Mouse (Mus musculus) hindbrain, embryonic 11.5 days (tissue): ENCODE results near the gene Lta. TPM values are rescaled to one million over a fixed set of nuclear protein-coding genes. Genes with fewer than 3 reads are reported as not detected.

Experiments
- ATAC-seq: fragments of 200-750 bp; cut with Nextera tagmentation; 2 replicates; pipeline ENCODE4 v1.8.0; 2017; ENCODE audit warnings: mild to moderate bottlenecking, moderate TSS enrichment, moderate library complexity; ENCODE audit not compliant: low FRiP score
- DNase-seq: peaks from one replicate; pipeline ENCODE4 v3.0.0-alpha.2; 2015; ENCODE audit warnings: low spot score
- H3K27ac ChIP-seq: fragments of 300-500 bp; sonication (generic); 2 replicates; pipeline ENCODE4 v1.5.1; 2014; ENCODE audit warnings: mild to moderate bottlenecking, low read depth, low read length
- H3K27me3 ChIP-seq: fragments of 300-500 bp; sonication (generic); 2 replicates; pipeline ENCODE4 v1.6.1; 2014; ENCODE audit warnings: mild to moderate bottlenecking, low read length, moderate library complexity, mixed read lengths; ENCODE audit not compliant: control insufficient read depth, insufficient read depth
- H3K36me3 ChIP-seq: fragments of 300-500 bp; sonication (generic); 2 replicates; pipeline ENCODE4 v1.6.1; 2014; ENCODE audit warnings: mild to moderate bottlenecking, low read length, moderate library complexity, mixed read lengths; ENCODE audit not compliant: control insufficient read depth, insufficient read depth
- H3K4me1 ChIP-seq: fragments of 300-500 bp; sonication (generic); replicated peaks from 2 replicates; pipeline ENCODE4 v1.6.1; 2014; ENCODE audit warnings: low read length, mixed read lengths; ENCODE audit not compliant: control insufficient read depth, insufficient read depth
- H3K4me2 ChIP-seq: fragments of 300-500 bp; sonication (generic); replicated peaks from 2 replicates; pipeline ENCODE4 v1.6.1; 2014; ENCODE audit warnings: mild to moderate bottlenecking, low read depth, low read length
- H3K4me3 ChIP-seq: fragments of 300-500 bp; sonication (generic); 2 replicates; pipeline ENCODE4 v1.5.1; 2014; ENCODE audit warnings: low read depth, low read length
- H3K9ac ChIP-seq: fragments of 300-500 bp; sonication (generic); 2 replicates; pipeline ENCODE4 v1.6.1; 2014; ENCODE audit warnings: low read depth, low read length
- H3K9me3 ChIP-seq: fragments of 300-500 bp; sonication (generic); 2 replicates; pipeline ENCODE4 v1.6.1; 2016; ENCODE audit warnings: low read length; ENCODE audit not compliant: control insufficient read depth
- WGBS: fragments of 180-500 bp; shearing (Covaris S2); extraction: QIAGEN DNeasy Blood & Tissue Kit; methylation state at CpG from one replicate; pipeline ENCODE4 v1.1.7; 2014; 5-methylcytosine and 5-hydroxymethylcytosine counted together
- polyA plus RNA-seq: library from polyadenylated mRNA; unstranded; fragments of >200 nt; fragmentation: Nextera tagmentation; extraction: Ambion mirVana; gene quantifications from 2 replicates; pipeline ENCODE4 v1.2.1, GENCODE M21; 2014

Lta gene
- polyA plus RNA-seq, 1 experiment from 2014 or later: not detected

DNA sequence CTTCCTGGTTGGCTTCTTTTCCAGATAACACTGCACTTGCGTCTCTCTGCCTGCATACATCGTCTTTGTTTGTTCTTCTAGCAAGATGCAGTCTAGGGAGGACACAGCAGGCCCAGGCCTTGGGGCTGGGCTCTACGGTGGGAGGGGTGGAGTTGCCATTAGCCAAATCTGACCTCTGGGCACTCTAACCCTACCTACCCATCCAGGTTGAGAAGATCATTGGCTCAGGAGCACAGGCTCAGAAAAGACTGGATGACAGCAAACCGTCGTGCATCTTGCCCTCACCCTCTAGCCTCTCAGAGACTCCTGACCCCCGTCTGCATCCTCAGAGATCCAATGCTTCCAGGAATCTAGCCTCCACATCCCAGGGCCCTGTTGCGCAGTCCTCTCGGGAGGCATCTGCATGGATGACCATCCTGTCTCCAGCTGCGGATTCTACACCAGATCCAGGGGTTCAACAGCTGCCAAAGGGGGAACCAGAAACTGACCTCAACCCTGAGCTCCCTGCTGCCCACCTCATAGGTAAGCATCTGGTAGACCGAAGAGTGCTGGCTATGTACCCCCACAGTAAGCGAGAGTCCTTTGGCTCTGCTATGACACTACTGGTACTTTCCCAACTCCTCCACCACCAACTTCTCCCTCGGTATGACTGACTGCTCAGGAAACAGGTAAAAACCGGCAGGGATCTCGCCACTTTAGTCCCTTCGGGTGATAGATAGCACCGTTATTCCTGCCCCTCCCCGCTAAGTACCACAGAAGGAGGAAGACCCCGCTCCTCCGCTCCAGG lies 10.1 kb downstream of the Lta start:
- DNase-seq: no peak
- H3K27me3 ChIP-seq: peaks cover 28% of the 10 kb centered on the region
- peaks cover 2% of the 10 kb centered on the region; the same call in 1 of the 2 replicates for H3K4me1 ChIP-seq

DNA sequence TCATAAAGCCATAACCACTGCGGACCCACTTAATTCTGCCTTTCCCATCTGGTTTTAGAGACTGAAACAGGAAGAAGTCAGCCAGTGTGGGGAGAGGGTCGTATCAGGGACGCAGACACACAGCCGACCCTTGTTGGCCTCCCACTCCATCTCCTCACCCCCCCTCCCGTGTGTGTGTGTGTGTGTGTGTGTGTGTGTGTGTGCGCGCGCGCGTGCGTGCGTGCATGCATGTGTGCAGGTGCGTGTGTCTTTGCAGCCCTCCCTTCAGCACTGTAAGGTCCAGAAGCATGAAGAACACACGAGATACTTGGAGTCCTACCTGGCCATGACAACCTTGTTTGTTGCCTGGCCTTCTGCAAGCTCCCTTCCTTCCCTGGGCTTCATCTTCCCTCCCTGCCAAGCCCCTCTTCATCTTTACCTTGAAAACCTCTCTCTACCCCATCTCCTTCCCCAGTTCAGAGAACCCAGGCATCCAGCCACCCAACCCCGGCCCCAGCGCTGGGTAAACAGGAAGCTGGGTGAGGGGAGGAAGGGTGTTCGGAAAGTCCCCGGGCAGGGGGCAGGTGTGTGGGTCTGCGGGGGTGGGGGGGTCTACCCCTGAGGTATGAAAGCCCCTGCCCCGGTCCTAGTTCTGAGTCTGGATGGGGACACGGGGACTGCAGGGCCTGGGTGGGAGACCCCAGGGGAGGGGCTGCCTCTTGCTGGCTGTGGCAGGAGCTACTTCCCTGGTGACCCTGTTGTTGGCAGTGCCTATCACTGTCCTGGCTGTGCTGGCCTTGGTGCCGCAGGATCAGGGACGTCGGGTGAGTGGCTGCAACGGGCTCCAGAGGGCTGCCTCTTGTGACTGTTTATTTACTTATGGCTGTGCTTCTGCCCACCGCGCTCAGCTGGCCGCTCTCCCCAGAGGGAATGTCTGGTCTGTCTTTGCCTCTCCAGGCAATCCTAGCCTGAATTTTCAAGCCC lies 11.0 kb downstream of the Lta start, which contains the start of gene Ltb:
TSS of gene Ltb (plus strand) at position 559 of the 963 bp plus-strand sequence.
- Histone ChIP-seq H3K9me3 (no peaks in the 10 kb centered on the region), H3K4me1 (peaks cover 2% of the 10 kb centered on the region; the same call in 1 of the 2 replicates), H3K9ac (no peak within 1 kb of the TSS), H3K36me3 (no peaks in the 10 kb centered on the region), H3K4me3 (no peak within 1 kb of the TSS), H3K27ac (no peak within 1 kb of the TSS), H3K4me2 (peak within 1 kb of the TSS; percentile 59; the same call in 1 of the 2 replicates), H3K27me3 (peaks cover 28% of the 10 kb centered on the region)
- ATAC-seq (no peak), DNase-seq (peak; percentile 11)
- WGBS: 58% methylated on average over 23 of the region's 28 CpGs

More for the DNA sequence above, 10.1 kb downstream of the Lta start:
- Histone ChIP-seq H3K4me3 (peak overlapping the region; percentile 38), H3K36me3 (no peaks in the 10 kb centered on the region), H3K4me2 (peak overlapping the region; percentile 59), H3K9me3 (no peaks in the 10 kb centered on the region), H3K9ac (peak overlapping the region; percentile 27; the same call in 1 of the 2 replicates), H3K27ac (no peak overlapping the region)
- no peak for ATAC-seq
- 43% methylated on average over 19 of the region's 19 CpGs for WGBS

DNA sequence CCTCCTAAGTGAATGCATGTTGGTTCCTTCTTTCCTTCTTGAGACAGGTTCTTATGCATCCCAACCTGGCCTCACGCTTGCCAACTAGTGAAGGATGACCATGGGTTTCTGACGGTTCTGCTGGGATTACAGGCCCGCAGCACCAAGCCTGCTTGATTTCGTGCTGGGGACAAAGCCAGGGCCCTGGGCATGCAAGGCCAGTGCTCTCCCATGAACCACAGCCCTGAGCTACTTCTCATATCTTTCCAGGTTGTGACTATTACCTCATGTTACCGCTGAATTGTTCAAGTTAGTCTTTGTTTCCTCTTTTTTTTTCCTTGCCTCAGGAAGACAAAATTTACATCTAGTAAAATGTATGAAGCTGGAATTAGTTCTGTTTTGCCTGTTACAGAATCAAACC lies 12.2 kb downstream of the Lta start:
- WGBS: 85% methylated on average over 5 of the region's 5 CpGs
- no peak overlapping the region for H3K4me2 ChIP-seq
- H3K9me3 ChIP-seq: no peaks in the 10 kb centered on the region
- no peaks in the 10 kb centered on the region for H3K36me3 ChIP-seq
- H3K27ac ChIP-seq: no peak overlapping the region
- ATAC-seq (no peak), DNase-seq (no peak)
- peaks cover 24% of the 10 kb centered on the region for H3K27me3 ChIP-seq
- H3K4me1 ChIP-seq: peaks cover 2% of the 10 kb centered on the region; the same call in 1 of the 2 replicates
- H3K9ac ChIP-seq: no peak overlapping the region
- no peak overlapping the region for H3K4me3 ChIP-seq

DNA sequence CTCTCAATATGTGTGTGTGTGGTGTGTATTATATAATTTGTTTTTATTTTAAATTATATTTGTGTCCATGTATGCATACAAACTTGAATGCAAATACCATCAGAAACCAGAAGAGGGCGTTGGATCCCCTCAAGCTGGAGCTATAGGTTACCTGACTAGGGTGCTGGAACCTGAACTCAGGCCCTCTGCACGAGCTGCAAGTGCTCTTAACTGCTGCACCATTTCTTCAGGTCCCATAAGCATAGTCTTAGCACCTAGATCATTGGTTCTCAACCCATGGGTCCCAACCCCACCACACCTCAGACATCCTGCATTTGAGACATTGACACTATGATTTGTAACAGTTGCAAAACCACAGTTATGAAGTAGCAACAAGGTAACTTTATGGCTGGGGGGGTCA lies 13.4 kb downstream of the Lta start:
- Histone ChIP-seq H3K4me1 (peaks cover 2% of the 10 kb centered on the region; the same call in 1 of the 2 replicates), H3K27me3 (peaks cover 24% of the 10 kb centered on the region), H3K9me3 (no peaks in the 10 kb centered on the region), H3K27ac (no peak overlapping the region), H3K36me3 (no peaks in the 10 kb centered on the region), H3K4me3 (no peak overlapping the region), H3K4me2 (no peak overlapping the region), H3K9ac (no peak overlapping the region)
- DNase-seq (no peak), ATAC-seq (no peak)
- WGBS: 64% methylated on average over 2 of the region's 2 CpGs

DNA sequence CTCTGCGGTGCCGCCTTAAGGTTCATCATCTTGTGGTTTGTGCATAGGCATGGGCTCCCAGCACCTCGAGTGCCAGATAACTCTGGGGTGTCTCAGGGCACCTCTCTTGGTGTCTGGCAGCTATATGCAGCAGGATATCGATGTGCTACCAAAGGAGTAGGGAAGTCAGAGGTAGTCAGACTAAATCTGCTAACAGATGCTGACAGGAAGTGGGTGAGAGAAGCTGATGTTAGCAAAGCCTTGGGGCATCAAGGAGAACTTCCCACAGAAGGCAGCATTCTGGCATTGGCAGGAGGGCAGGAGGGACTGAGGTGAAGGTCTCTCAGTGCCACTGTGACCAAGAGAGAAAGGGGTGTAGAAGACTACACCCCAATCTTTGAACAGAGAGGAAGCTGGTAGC lies 15.1 kb downstream of the Lta start:
- 68% methylated on average over 4 of the region's 4 CpGs for WGBS
- Histone ChIP-seq H3K27me3 (peaks cover 9% of the 10 kb centered on the region), H3K9me3 (no peaks in the 10 kb centered on the region), H3K4me3 (no peak overlapping the region), H3K4me2 (no peak overlapping the region), H3K4me1 (no peaks in the 10 kb centered on the region), H3K36me3 (no peaks in the 10 kb centered on the region), H3K9ac (no peak overlapping the region), H3K27ac (no peak overlapping the region)
- ATAC-seq: no peak
- DNase-seq: no peak

DNA sequence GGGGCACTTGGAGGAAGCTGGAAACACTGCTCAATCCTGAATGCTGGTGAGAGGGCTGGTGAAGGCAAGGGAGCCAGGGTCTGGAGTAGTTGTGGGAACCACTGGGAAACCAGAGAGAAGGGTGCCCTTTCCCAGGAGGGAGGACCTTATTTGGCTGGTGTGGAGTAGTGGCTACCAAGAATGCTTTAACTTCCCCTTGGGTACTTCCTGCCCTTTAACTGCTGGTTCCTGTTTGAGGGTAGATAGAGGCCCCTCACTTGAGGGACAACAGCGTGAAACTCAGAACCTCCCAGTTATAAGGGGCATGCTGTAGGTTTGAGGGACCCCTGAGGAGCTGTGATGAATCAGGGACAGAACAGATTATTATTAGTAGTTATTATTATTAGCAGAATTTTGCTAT lies 16.0 kb downstream of the Lta start:
- H3K4me1 ChIP-seq: no peaks in the 10 kb centered on the region
- no peak for DNase-seq
- no peaks in the 10 kb centered on the region for H3K36me3 ChIP-seq
- H3K4me3 ChIP-seq: no peak overlapping the region
- peaks cover 2% of the 10 kb centered on the region for H3K27me3 ChIP-seq
- H3K9me3 ChIP-seq: no peaks in the 10 kb centered on the region
- 75% methylated on average over 1 of the region's 1 CpGs for WGBS
- no peak for ATAC-seq
- H3K9ac ChIP-seq: no peak overlapping the region
- no peak overlapping the region for H3K27ac ChIP-seq
- no peak overlapping the region for H3K4me2 ChIP-seq

DNA sequence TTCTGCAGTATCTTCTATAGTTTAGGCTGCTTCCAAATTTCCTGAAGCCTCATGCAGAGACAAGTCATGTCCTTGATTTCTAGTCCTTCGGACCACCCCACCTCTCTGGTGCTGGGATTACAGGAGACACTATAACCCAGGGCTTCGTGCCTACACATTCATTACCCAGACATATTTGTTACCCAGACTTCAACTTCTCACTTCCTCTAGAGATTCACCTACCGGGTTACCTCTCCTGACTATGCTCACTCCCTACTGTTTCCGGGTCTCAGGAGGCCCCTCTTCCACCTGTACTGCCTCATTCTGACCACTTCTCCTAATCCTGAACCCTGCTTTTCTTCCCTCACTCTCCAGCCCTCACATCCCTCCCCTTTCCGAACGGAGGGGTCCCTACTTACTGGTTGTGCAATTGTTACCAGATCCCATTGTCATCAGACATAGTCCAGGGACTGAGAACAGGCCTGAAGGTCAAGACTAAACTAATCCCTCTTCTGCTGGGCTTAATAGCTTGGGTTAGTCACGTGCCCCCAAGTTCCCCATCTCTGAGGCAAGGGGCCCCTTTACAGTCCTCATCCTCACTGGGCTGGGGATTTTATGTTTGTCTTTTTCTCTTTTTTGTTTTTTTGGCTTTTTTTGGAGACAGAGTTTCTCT lies 17.1 kb downstream of the Lta start, which contains the start of gene Lst1:
TSS of gene Lst1 (minus strand) at position 481 of the 652 bp plus-strand sequence.
- H3K36me3 ChIP-seq: no peaks in the 10 kb centered on the region
- WGBS: 77% methylated on average over 7 of the region's 7 CpGs
- H3K9me3 ChIP-seq: no peaks in the 10 kb centered on the region
- H3K4me1 ChIP-seq: no peaks in the 10 kb centered on the region
- DNase-seq (no peak), ATAC-seq (no peak)
- H3K4me2 ChIP-seq: no peak within 1 kb of the TSS
- H3K4me3 ChIP-seq: no peak within 1 kb of the TSS
- no peak within 1 kb of the TSS for H3K9ac ChIP-seq
- H3K27me3 ChIP-seq: no peaks in the 10 kb centered on the region
- no peak within 1 kb of the TSS for H3K27ac ChIP-seq

DNA sequence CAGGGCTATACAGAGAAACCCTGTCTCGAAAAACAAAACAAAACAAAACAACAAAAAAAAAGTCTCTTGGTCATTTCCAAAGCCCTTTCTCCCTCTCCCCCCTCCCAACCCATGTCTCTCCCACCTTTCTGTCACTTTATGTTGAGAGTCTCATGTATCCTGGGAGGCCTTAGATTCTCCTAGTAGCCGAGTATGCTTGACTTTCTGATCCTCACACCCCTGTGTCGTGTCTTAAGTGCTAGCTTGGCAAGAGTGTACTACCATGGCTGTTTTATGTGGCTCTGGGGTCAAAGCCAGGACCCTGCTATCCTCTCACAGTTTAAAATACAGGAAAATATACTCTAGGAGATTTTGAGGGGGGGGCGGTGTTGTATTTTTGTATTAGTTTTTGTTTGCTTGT lies 17.8 kb downstream of the Lta start:
- no peak overlapping the region for H3K4me3 ChIP-seq
- no peak overlapping the region for H3K9ac ChIP-seq
- ATAC-seq (no peak), DNase-seq (no peak)
- H3K4me2 ChIP-seq: no peak overlapping the region
- H3K27me3 ChIP-seq: no peaks in the 10 kb centered on the region
- no peaks in the 10 kb centered on the region for H3K36me3 ChIP-seq
- 81% methylated on average over 4 of the region's 4 CpGs for WGBS
- no peaks in the 10 kb centered on the region for H3K9me3 ChIP-seq
- no peaks in the 10 kb centered on the region for H3K4me1 ChIP-seq
- no peak overlapping the region for H3K27ac ChIP-seq
